Mouse (Mus musculus): ENCODE measurements around the gene Avpr1a. TPM values are rescaled to one million over a fixed set of nuclear protein-coding genes. Genes with fewer than 3 reads are reported as not detected.

Avpr1a gene
- polyA plus RNA-seq (2012; rRNA removed; ENCODE audit: low replicate concordance): 2.0 and 2.4 TPM in 2 replicates

DNA sequence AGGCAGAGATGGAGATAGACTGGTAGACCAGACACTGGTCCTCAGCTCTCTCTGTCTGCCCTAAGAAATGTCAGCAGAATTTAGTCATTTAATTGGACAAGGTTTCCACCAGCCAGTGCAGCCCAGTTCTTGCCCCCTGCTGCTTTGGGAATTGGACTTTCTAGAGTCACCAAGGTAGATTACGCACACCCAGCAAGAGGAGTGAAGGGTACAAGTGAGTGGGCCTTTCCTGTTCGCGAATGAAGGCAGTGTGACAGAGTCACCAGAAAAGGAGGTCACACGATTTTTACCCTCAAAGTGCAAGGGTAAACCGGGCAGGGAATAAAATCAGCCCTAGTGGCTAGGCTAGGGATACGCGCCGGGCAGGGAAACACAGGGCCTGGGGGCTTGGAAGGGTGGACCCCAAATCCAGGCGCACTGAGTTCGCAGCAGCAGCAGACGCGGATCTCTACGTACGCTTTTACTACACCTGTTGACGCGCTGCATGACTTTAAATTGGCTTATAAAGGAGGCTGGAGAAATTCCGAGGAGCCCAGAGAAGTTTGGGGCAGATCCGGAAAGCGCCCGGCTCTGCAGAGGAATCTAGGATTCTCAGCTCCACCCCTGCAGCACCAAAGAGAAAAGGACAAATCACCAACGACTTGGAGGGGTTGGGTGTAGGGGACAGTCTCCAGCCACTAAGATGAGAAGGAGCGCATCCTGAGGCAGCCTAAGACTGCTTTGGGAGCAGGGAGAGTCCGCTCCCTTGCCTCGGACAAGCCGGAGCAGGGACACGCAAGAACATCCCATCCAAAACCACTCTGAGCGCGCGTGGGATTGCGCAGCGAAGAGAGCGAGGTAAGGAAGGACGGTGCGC lies at the start of gene Avpr1a:
TSS of gene Avpr1a (plus strand) at position 639 of the 856 bp plus-strand sequence.

Other genes with a start within 250 kb of the Avpr1a start
- 6.7 and 6.8 TPM in 2 replicates for gene Ppm1h, start 230.3 kb downstream of the Avpr1a start, polyA plus RNA-seq (2012; rRNA removed; ENCODE audit: low replicate concordance)